Mouse (Mus musculus) cerebellum, adult 9-11 months (tissue): ENCODE measurements around the gene Galnt14.

Source experiments
- DNase-seq: peaks from one replicate; pipeline ENCODE4 v3.0.0; 2022

The Galnt14 gene

DNA sequence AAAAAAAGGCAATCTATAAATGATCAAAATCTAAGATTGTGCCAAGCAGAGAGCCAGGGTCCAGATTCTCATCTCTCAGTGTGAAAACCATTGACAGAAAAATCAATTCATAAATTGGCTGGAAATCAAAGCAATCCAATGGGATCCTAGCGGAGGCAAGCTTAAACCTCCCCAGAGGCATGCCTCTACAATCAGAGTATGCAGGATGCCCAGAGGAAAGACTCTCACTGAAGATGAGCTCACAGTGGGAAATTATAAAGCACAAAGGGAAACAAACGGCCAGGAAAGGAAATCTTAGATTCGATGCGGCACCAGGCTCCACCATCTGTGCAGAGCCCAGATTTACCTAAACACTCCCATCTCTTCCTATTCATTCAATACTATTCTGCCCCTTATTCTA lies 220.7 kb downstream of the Galnt14 start:
- no peak for DNase-seq

DNA sequence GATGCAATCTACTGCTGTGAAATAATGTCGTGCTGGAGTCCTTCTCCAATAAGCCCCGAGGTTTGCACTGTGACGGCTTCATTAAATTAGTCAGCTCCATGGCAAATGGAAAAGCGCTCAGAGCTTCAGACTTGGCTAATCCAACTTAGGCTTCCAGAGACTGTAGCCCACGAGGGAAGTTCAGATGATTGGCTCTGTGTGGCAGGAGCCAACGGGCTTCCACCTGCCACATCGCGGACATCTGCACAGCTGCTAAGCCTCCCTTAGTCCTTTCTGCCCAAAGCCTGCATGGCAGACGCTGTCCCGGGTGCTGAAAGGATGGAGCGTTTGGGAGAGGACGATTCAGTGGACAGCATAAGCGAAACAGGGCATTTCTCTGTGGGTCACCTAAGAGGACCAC lies 222.5 kb downstream of the Galnt14 start:
- no peak for DNase-seq

DNA sequence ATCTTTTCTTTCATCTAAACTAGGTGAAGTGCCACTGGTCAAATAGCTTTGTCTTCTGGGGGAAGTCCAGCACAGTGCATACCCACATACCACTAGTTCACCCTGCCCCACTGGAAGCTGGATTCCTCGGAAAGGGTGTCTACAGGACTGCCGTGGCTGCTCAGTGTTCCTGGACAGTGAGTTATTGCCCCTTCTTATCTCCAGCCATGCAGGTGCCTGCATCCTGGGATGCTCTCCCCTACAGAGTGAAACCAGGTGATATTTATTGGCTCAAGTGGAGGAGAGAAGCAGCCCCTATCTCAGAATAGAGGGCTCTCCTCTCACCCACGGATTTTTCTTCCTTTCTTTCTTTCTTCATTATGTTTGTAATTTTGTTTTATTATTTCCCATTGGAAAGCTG lies 222.9 kb downstream of the Galnt14 start:
- DNase-seq, result no peak

DNA sequence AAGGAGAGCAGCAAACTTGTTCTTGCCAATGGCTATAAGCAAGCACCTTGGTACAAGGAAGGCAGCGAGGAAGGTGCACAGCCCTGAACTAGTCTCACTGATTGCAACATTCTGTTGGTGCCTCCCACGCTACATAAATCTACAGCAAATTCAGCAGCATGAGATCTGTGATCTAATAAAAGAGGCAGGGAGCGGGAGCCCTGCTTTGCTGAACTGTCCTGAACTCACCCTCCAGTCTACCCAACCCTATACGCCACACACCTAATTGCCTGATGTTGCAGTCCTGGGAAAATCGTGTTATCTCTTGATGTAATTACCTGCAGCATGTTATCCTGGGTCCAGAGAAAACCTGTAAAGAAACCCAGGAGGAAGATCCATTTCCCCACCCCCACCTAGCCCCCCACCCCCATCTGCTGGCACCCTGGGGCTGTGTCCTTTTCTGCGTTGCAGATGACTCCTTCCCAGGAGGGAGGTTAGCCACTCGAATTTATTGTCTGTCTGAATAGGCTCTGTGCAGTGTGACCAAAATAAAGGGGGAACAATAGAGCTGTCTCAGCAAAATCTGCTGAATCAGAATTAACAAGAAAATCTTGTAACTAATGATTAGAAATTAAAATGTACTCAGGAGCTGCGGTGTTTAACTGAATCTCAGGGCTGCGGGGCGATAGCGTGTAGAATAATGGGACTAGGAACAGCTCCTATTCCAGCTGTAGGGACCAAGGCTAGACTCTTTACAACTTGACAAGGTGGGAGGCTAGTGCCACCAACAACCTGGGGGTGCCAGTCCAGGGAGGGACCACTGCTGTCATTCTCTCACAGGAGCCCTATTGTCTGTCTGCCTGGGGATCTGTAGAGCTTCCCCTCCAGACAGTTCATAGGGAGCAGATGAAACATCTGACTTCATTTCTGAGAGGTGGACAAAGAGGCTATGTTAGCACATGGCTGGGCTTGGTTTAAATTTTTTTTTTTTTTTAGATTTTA lies 232.9 kb downstream of the Galnt14 start:
- DNase-seq, result no peak

DNA sequence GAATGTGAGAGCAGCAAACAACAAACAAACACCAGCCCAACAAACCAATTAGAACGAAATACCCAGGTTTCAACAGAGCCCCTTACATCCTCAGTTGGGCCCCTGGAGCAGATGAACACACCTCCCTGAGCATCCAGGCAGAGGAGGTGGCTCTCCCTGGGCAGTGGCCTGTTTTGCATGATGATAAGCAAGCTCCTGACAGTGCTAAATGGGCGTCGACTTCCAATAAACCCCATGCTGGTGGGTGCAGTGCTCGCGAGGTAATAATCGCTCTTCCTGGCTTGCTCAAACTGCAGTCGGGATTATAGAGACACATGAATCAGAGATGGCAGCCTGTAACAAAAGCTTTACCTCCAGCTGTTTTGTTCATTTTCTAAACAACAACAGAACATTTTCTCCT lies 235.9 kb downstream of the Galnt14 start:
- DNase-seq, result no peak

DNA sequence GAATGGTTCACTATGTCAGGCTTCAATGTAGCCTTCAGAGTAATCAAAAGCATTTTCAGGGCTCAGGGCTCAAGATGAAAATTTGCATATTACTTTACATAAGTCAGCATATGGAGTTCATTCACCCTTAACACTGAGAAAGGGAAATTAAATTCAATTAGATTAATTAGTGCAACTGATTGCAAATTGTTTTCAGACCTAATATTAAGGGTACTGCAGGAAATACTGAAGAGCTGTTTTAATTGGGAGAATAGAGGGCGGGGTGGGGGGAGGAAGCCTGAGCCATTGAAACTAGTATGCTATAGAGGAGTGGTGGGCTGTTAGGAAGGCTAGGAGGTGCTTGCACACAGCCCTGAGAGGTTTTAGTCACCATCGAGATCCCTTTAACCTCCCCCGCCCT lies 237.2 kb downstream of the Galnt14 start:
- no peak for DNase-seq

DNA sequence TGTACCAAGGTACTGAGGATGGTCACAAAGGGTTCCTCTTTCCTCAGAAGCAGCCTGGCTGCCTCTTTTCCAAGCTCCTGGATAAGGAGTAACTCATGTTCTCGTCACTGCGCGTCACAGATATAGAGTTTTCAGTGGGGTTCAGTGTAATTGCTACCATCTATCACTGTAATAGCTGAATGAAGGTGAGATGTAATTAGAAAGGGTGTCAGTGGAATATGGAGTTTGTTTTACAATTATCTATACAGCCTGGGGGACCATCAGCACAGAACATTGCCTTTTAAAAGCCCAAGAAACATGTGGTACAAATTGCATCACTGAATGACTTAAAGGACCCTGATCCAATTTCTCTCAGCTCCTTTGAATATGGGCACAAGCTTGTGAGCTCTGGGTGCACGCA lies 249.4 kb downstream of the Galnt14 start:
- no peak for DNase-seq

DNA sequence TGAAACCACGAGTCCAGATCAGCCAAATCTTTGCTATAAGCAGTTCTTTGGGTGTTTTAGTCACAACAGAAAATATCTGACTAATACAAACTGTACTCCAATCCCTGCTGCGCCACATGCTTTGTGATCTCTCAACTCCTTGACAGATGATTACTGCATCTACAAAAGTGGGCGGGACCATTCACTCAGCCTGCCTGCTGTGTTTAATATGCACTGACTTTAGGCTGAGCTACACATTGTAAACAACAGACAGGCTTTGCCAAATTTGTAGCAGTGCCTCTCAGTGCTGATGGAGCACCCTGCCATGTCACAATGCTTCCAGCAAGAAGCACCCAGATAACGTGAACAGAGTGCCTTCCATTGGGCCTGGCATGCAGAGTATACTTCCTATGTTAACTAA lies 251.5 kb downstream of the Galnt14 start:
- DNase-seq, result no peak

DNA sequence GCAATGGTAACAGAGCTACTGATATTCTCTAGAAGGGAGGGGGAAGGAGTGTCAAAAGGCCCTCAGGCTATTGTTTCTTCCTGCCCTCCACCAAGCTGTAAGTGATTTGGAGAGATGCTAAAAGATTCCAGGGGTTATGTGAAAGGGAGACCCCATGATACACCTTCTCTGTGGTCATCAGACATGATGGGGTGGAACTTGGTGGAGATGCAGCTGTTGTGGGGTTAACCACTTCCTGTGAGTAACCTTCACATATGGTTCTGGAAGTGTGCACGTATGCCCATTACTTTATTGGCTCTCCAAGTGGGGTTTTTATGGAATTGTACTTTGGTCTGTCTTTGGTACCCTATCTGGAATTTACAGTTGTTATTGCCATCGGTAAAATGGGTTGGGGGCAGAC lies 253.7 kb downstream of the Galnt14 start:
- no peak for DNase-seq

DNA sequence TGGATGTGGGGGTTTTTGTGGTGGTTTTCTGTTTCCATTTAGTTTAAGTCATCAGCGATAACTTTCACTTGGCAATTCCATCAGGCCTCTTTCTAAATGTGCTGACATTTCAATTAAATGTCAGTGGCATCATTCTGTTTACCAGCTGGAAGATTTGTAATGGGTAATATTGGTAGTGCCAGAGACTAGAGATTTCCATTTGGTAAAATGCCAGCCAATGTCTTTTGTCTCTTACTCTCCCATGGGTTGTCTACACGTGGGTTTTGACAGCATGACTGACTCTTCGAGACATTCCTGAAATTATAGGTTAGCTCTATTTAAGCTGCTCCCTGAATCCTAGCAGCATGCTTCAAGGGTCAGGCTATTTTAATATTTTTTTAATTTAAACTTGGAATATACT lies 256.6 kb downstream of the Galnt14 start:
- no peak for DNase-seq

DNA sequence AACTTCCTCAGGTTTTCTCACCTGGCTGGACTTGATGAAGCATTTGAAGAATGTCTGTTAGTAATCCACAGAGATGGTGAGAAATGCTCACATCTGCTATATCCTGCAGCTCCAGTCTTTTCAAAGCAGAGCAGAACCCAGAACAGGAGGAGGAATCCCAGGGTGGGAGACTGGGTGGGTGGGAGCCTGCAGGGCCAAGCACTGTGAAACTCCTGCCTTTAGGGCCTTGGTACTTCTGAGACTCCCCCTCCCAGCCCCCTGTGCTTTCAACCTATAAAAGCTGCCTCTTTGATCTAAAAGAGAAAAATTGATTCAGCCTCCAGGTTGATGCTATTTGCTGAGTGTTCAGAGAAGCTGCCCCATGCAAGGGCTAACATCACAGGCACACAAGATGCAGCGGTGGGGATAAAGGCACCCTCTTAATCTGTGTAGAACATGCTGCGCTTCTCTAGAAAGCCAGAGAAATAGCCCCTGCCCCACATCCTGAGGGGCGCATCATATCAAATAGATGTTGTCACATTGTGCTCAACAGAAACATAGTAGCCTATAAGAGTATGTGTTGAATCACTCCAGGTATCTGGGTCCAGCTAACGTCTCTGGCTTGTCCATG lies 258.0 kb downstream of the Galnt14 start:
- no peak for DNase-seq

DNA sequence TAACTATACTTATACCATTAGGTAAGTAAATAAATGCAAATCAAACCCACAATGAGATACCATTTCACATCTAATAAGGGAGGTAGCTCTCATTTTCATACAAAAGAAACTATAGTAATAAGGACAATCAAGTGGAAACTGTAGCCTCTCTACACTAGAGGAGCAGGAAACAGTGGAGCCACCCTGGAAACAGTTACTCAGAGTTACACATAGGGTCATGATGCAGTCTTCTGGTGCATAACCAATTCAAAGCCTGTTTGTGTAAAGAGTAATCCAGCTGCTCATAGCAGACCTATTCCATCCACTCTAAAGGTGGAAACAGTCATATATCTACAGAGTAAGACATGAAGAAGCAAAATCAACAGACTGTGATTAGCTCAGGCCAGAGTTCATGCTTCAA lies 261.1 kb downstream of the Galnt14 start:
- no peak for DNase-seq
